Mouse (Mus musculus): ENCODE results near the gene Olfr20. TPM values are rescaled to one million over a fixed set of nuclear protein-coding genes. Genes with fewer than 3 reads are reported as not detected.

The Olfr20 gene
- not detected for total RNA-seq (2023)

GRCm38 (mm10) chr11:73350483-73350882 is at the start of gene Olfr20:
Gene Olfr20 (plus strand): TSS chr11:73350783.

GRCm38 (mm10) chr11:73329442-73329841 is 21.1 kb upstream of the Olfr20 start, which contains the start of the genes Aspa, Gm49340 and Spata22:
Gene Aspa (minus strand): TSS chr11:73329596.
Gene Gm49340 (plus strand): TSS chr11:73329741.
Gene Spata22 (plus strand): TSS chr11:73329741.

GRCm38 (mm10) chr11:73370946-73371345 is 20.4 kb downstream of the Olfr20 start, which contains the start of gene Olfr376:
Gene Olfr376 (plus strand): TSS chr11:73371246.

GRCm38 (mm10) chr11:73399514-73399913 is 48.9 kb downstream of the Olfr20 start, which contains the start of gene Olfr1:
Gene Olfr1 (minus strand): TSS chr11:73399614.

Other genes starting within 250 kb of the Olfr20 start
- gene Haspin, start 212.5 kb upstream of the Olfr20 start, total RNA-seq (2023), result 1.4 TPM
- not detected for gene P2rx5, start 190.4 kb upstream of the Olfr20 start, total RNA-seq (2023)
- gene Emc6, start 173.7 kb upstream of the Olfr20 start, total RNA-seq (2023), result 53.4 TPM
- gene Tax1bp3, start 173.7 kb upstream of the Olfr20 start, total RNA-seq (2023), result 8.2 TPM
- 17.3 TPM for gene Ctns, start 151.7 kb upstream of the Olfr20 start, total RNA-seq (2023)
- gene Shpk, start 151.3 kb upstream of the Olfr20 start, total RNA-seq (2023), result 6.1 TPM
- gene Trpv1, start 116.5 kb upstream of the Olfr20 start, total RNA-seq (2023), result not detected
- not detected for gene Trpv3, start 83.4 kb upstream of the Olfr20 start, total RNA-seq (2023)
- 0.18 TPM for gene Aspa, start 21.2 kb upstream of the Olfr20 start, total RNA-seq (2023)
- gene Gm49340, start 21.0 kb upstream of the Olfr20 start, total RNA-seq (2023), result not detected
- not detected for gene Spata22, start 21.0 kb upstream of the Olfr20 start, total RNA-seq (2023)
- not detected for gene Olfr376, start 20.5 kb downstream of the Olfr20 start, total RNA-seq (2023)
- not detected for gene Olfr1, start 48.8 kb downstream of the Olfr20 start, total RNA-seq (2023)
- not detected for gene Olfr378, start 77.7 kb downstream of the Olfr20 start, total RNA-seq (2023)
- gene Olfr380, start 106.7 kb downstream of the Olfr20 start, total RNA-seq (2023), result not detected
- not detected for gene Olfr381, start 140.8 kb downstream of the Olfr20 start, total RNA-seq (2023)
- not detected for gene Olfr382, start 166.4 kb downstream of the Olfr20 start, total RNA-seq (2023)
- gene Olfr385, start 242.2 kb downstream of the Olfr20 start, total RNA-seq (2023), result not detected
- not detected for gene Olfr384, start 247.8 kb downstream of the Olfr20 start, total RNA-seq (2023)

Data from CD4-positive naive resting alpha-beta T cell, adult 57 days (primary cell).